Mouse (Mus musculus) midbrain, embryonic 11.5 days (tissue): ENCODE measurements around the gene Hist1h2br. TPM values are rescaled to one million over a fixed set of nuclear protein-coding genes. Genes with fewer than 3 reads are reported as not detected.
"Not testable (repeated sequence)": the region's sequence is repeated elsewhere in the genome, so short reads cannot be mapped to it uniquely, and the experiment has no call there.

Experiments used
- ATAC-seq: fragments of 200-750 bp; cut with Nextera tagmentation; 2 replicates; pipeline ENCODE4 v1.8.0; 2017; ENCODE audit warnings: moderate TSS enrichment, moderate library complexity; ENCODE audit not compliant: low FRiP score
- DNase-seq: peaks from one replicate; pipeline ENCODE4 v3.0.0; 2015; ENCODE audit warnings: low spot score; ENCODE audit errors: missing footprints
- H3K27ac ChIP-seq: fragments of 300-500 bp; sonication (generic); 2 replicates; pipeline ENCODE4 v1.5.1; 2014; ENCODE audit warnings: low read depth, low read length
- H3K27me3 ChIP-seq: fragments of 300-500 bp; sonication (generic); 2 replicates; pipeline ENCODE4 v1.6.1; 2014; ENCODE audit warnings: mild to moderate bottlenecking, low read length, moderate library complexity, mixed read lengths; ENCODE audit not compliant: control insufficient read depth, insufficient read depth
- H3K36me3 ChIP-seq: fragments of 300-500 bp; sonication (generic); 2 replicates; pipeline ENCODE4 v1.6.1; 2014; ENCODE audit warnings: mild to moderate bottlenecking, low read length, moderate library complexity, mixed read lengths; ENCODE audit not compliant: control insufficient read depth, insufficient read depth
- H3K4me1 ChIP-seq: fragments of 300-500 bp; sonication (generic); 2 replicates; pipeline ENCODE4 v1.6.1; 2014; ENCODE audit warnings: low read length; ENCODE audit not compliant: control insufficient read depth, insufficient read depth
- H3K4me2 ChIP-seq: fragments of 300-500 bp; sonication (generic); 2 replicates; pipeline ENCODE4 v1.6.1; 2014; ENCODE audit warnings: mild to moderate bottlenecking, moderate library complexity
- H3K4me3 ChIP-seq: fragments of 300-500 bp; sonication (generic); 2 replicates; pipeline ENCODE4 v1.5.1; 2014; ENCODE audit warnings: low read depth, low read length
- H3K9ac ChIP-seq: fragments of 300-500 bp; sonication (generic); 2 replicates; pipeline ENCODE4 v1.6.1; 2014; ENCODE audit warnings: low read length
- H3K9me3 ChIP-seq: fragments of 300-500 bp; sonication (generic); 2 replicates; pipeline ENCODE4 v1.6.1; 2016; ENCODE audit warnings: low read length; ENCODE audit not compliant: control insufficient read depth
- WGBS: fragments of 180-500 bp; shearing (Covaris S2); extraction: QIAGEN DNeasy Blood & Tissue Kit; methylation state at CpG from one replicate; pipeline ENCODE4 v1.1.7; 2014; 5-methylcytosine and 5-hydroxymethylcytosine counted together
- polyA plus RNA-seq: library from polyadenylated mRNA; unstranded; fragments of >200 nt; fragmentation: Nextera tagmentation; extraction: Ambion mirVana; gene quantifications from 2 replicates; pipeline ENCODE4 v1.2.1, GENCODE M21; 2014

Gene Hist1h2br
- polyA plus RNA-seq, 1 experiment from 2014 or later, result 23.1 TPM

GRCm38 (mm10) chr13:21831418-21832394 is 1.8 kb upstream of the Hist1h2br start, which contains the start of gene Hist1h4n:
TSS of gene Hist1h4n (minus strand) at chr13:21832196.
- 0 out of 2 replicates have a peak within 1 kb of the TSS, but pooled peaks have one; percentile 24 for H3K4me2 ChIP-seq
- peak; percentile 80 for ATAC-seq
- H3K4me1 ChIP-seq, H3K9me3 ChIP-seq, H3K9ac ChIP-seq, H3K36me3 ChIP-seq, DNase-seq, H3K27ac ChIP-seq, H3K27me3 ChIP-seq, H3K4me3 ChIP-seq: not testable (repeated sequence)
- 0% methylated on average over 17 of the region's 58 CpGs for WGBS

- peak; percentile 82 for ATAC-seq
These were observed 7.0 kb downstream of the Hist1h2br start for GRCm38 (mm10) chr13:21840508-21840907.

GRCm38 (mm10) chr13:21846356-21846755 is 12.8 kb downstream of the Hist1h2br start:
- not testable (repeated sequence) for H3K9me3 ChIP-seq, H3K36me3 ChIP-seq, H3K4me2 ChIP-seq, ATAC-seq, H3K9ac ChIP-seq, DNase-seq, H3K27me3 ChIP-seq, H3K4me1 ChIP-seq, H3K27ac ChIP-seq, H3K4me3 ChIP-seq

More at GRCm38 (mm10) chr13:21840508-21840907, 7.0 kb downstream of the Hist1h2br start:
- no CpG with 5 or more reads among the region's 4 CpGs for WGBS
- H3K36me3 ChIP-seq, H3K4me1 ChIP-seq, H3K4me2 ChIP-seq, H3K27ac ChIP-seq, DNase-seq, H3K4me3 ChIP-seq, H3K27me3 ChIP-seq, H3K9ac ChIP-seq, H3K9me3 ChIP-seq: not testable (repeated sequence)

GRCm38 (mm10) chr13:21847883-21848282 is 14.3 kb downstream of the Hist1h2br start:
- no peak for DNase-seq

GRCm38 (mm10) chr13:21850696-21851095 is 17.2 kb downstream of the Hist1h2br start:
- H3K4me3 ChIP-seq, H3K36me3 ChIP-seq, H3K27ac ChIP-seq, H3K9ac ChIP-seq, H3K27me3 ChIP-seq, DNase-seq, H3K4me1 ChIP-seq, H3K4me2 ChIP-seq, ATAC-seq, H3K9me3 ChIP-seq: not testable (repeated sequence)
- 14% methylated on average over 1 of the region's 1 CpGs for WGBS

More at GRCm38 (mm10) chr13:21847883-21848282, 14.3 kb downstream of the Hist1h2br start:
- Histone ChIP-seq H3K27me3 (no peaks in the 10 kb centered on the region), H3K4me2 (no peak overlapping the region), H3K4me3 (no peak overlapping the region), H3K9me3 (no peaks in the 10 kb centered on the region), H3K4me1 (no peaks in the 10 kb centered on the region), H3K9ac (no peak overlapping the region), H3K27ac (no peak overlapping the region), H3K36me3 (no peaks in the 10 kb centered on the region)
- ATAC-seq, result no peak
- WGBS, result 14% methylated on average over 8 of the region's 8 CpGs

GRCm38 (mm10) chr13:21852215-21852945 is 18.8 kb downstream of the Hist1h2br start:
- H3K9me3 ChIP-seq, result no peaks in the 10 kb centered on the region
- WGBS, result 81% methylated on average over 3 of the region's 3 CpGs
- no peaks in the 10 kb centered on the region for H3K36me3 ChIP-seq
- H3K4me2 ChIP-seq, result no peak overlapping the region
- H3K27ac ChIP-seq, result no peak overlapping the region
- H3K4me3 ChIP-seq, result no peak overlapping the region
- no peaks in the 10 kb centered on the region for H3K4me1 ChIP-seq
- ATAC-seq (no peak), DNase-seq (no peak)
- no peak overlapping the region for H3K9ac ChIP-seq
- H3K27me3 ChIP-seq, result no peaks in the 10 kb centered on the region

GRCm38 (mm10) chr13:21855146-21855545 is 21.6 kb downstream of the Hist1h2br start:
- peak overlapping the region; percentile 44 for H3K4me3 ChIP-seq
- H3K9me3 ChIP-seq, result no peaks in the 10 kb centered on the region
- no peak overlapping the region for H3K9ac ChIP-seq
- DNase-seq, result peak; percentile 98
- peak overlapping the region; percentile 47; the same call in 1 of the 2 replicates for H3K4me2 ChIP-seq
- no peaks in the 10 kb centered on the region for H3K36me3 ChIP-seq
- no peak overlapping the region for H3K27ac ChIP-seq
- H3K27me3 ChIP-seq, result no peaks in the 10 kb centered on the region
- peak; percentile 61 for ATAC-seq
- under 1% methylated on average over 11 of the region's 11 CpGs for WGBS
- no peaks in the 10 kb centered on the region for H3K4me1 ChIP-seq

GRCm38 (mm10) chr13:21855698-21856162 is 22.2 kb downstream of the Hist1h2br start:
- Histone ChIP-seq H3K4me1 (no peaks in the 10 kb centered on the region), H3K4me3 (peak overlapping the region; percentile 44), H3K9me3 (no peaks in the 10 kb centered on the region), H3K4me2 (peak overlapping the region; percentile 47), H3K9ac (peak overlapping the region; percentile 54), H3K27ac (no peak overlapping the region), H3K36me3 (no peaks in the 10 kb centered on the region), H3K27me3 (no peaks in the 10 kb centered on the region)
- WGBS, result under 1% methylated on average over 15 of the region's 15 CpGs
- ATAC-seq (peak; percentile 44; the same call in 1 of the 2 replicates), DNase-seq (peak; percentile 97)
